Mouse (Mus musculus) spleen, adult 2 months (tissue): Measurements from ENCODE around the gene Lyz2. TPM values are rescaled to one million over a fixed set of nuclear protein-coding genes. Genes with fewer than 3 reads are reported as not detected.

Source experiments
- DNase-seq, 2 experiments: peaks; one replicate each; pipeline versions ENCODE4 v3.0.0 to v3.0.0-alpha.2; 2012 to 2021; ENCODE audit warnings: low spot score in 2 of 2, low read depth in 1 of 2
- H3K27ac ChIP-seq: fragments of 200-500 bp; 2 replicates; pipeline ENCODE4 v1.5.1; 2012; ENCODE audit warnings: low read length, inconsistent platforms; ENCODE audit not compliant: insufficient read depth
- H3K27me3 ChIP-seq: fragments of 200-500 bp; 2 replicates; pipeline ENCODE4 v1.6.1; 2012; ENCODE audit warnings: mild to moderate bottlenecking, moderate library complexity, low read length, inconsistent platforms; ENCODE audit not compliant: control insufficient read depth, insufficient read depth
- H3K36me3 ChIP-seq: fragments of 200-500 bp; 2 replicates; pipeline ENCODE4 v1.6.1; 2012; ENCODE audit warnings: mild to moderate bottlenecking, low read length, inconsistent platforms; ENCODE audit not compliant: control insufficient read depth, insufficient read depth
- H3K4me1 ChIP-seq: fragments of 200-500 bp; 2 replicates; pipeline ENCODE4 v1.6.1; 2011; ENCODE audit warnings: inconsistent platforms; ENCODE audit not compliant: control insufficient read depth, insufficient read depth, insufficient read length
- H3K4me3 ChIP-seq: fragments of 200-500 bp; 2 replicates; pipeline ENCODE4 v1.5.1; 2011; ENCODE audit warnings: mild to moderate bottlenecking, inconsistent platforms; ENCODE audit not compliant: insufficient read depth, insufficient read length; ENCODE audit errors: extremely low read depth
- CTCF ChIP-seq: fragments of 200-500 bp; IDR thresholded peaks from 2 replicates; pipeline ENCODE4 v1.5.1; 2011; ENCODE audit warnings: mild to moderate bottlenecking, inconsistent platforms; ENCODE audit not compliant: insufficient read depth, insufficient read length, insufficient replicate concordance; ENCODE audit errors: extremely low read depth
- POLR2A ChIP-seq: fragments of 200-500 bp; IDR thresholded peaks from 2 replicates; pipeline ENCODE4 v1.6.1; 2011; ENCODE audit warnings: low read depth, low read length, inconsistent platforms
- WGBS: fragments of 180-500 bp; shearing (Covaris S2); methylation state at CpG from one replicate; pipeline ENCODE4 v1.1.7; 2018; 5-methylcytosine and 5-hydroxymethylcytosine counted together
- polyA plus RNA-seq: library from polyadenylated mRNA; depleted of rRNA; stranded (reverse); fragments of >200 nt; gene quantifications from 2 replicates; pipeline ENCODE4 v1.2.3, GENCODE M21; 2012; rRNA removed

Gene Lyz2
- polyA plus RNA-seq, result 672 and 749 TPM in 2 replicates

DNA sequence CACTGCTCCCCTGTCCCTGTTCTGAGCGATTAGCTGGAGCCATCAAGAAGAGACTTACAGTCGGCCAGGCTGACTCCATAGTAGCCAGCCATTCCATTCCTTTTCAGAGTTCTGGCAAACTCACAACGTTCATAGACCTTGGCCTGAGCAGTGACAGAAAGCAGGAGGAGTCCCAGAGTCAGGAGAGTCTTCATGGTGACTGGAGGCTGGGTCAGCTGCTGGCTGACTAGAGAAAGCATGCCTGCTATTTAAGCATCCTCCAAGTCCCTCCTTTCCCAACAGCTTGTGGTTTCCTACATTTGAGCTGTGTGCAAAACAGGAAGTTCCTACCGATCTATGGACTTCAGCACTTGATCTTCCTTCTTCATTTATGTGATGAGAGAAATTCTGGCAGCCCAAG, at the start of gene Lyz2:
Gene Lyz2, minus strand, starts transcription at position 273 of the 400 bp plus-strand sequence.
- TF ChIP-seq CTCF (no peak), POLR2A (no peak)
- Histone ChIP-seq H3K36me3 (no peaks in the 10 kb centered on the region), H3K27me3 (no peaks in the 10 kb centered on the region), H3K4me3 (no peak within 1 kb of the TSS; the same call in 1 of the 2 replicates), H3K4me1 (no peaks in the 10 kb centered on the region), H3K27ac (no peak within 1 kb of the TSS)
- 10% methylated on average over 4 of the region's 4 CpGs for WGBS
- no peak for DNase-seq

GRCm38 (mm10) chr10:117330521-117330920, 48.4 kb upstream of the Lyz2 start:
- Histone ChIP-seq H3K4me3 (no peak overlapping the region), H3K27me3 (no peaks in the 10 kb centered on the region), H3K36me3 (no peaks in the 10 kb centered on the region), H3K27ac (no peak overlapping the region), H3K4me1 (no peaks in the 10 kb centered on the region)
- peak; percentile 24; the same call in 1 of the 2 replicates for TF ChIP-seq CTCF
- no peak for TF ChIP-seq POLR2A
- 18% methylated on average over 5 of the region's 5 CpGs for WGBS
- DNase-seq, result peak; percentile 14 to 44

GRCm38 (mm10) chr10:117323782-117324181, 41.7 kb upstream of the Lyz2 start:
- 36% methylated on average over 7 of the region's 7 CpGs for WGBS
- Histone ChIP-seq H3K4me1 (peaks cover 2% of the 10 kb centered on the region; the same call in 1 of the 2 replicates), H3K4me3 (no peak overlapping the region), H3K36me3 (no peaks in the 10 kb centered on the region), H3K27me3 (no peaks in the 10 kb centered on the region), H3K27ac (no peak overlapping the region)
- TF ChIP-seq CTCF (no peak), POLR2A (no peak)
- DNase-seq, result peak; percentile 28 to 60

GRCm38 (mm10) chr10:117322630-117323029, 40.5 kb upstream of the Lyz2 start:
- 54% methylated on average over 5 of the region's 5 CpGs for WGBS
- DNase-seq, result no peak
- Histone ChIP-seq H3K36me3 (no peaks in the 10 kb centered on the region), H3K4me3 (no peak overlapping the region), H3K4me1 (peaks cover 2% of the 10 kb centered on the region; the same call in 1 of the 2 replicates), H3K27ac (no peak overlapping the region), H3K27me3 (no peaks in the 10 kb centered on the region)
- TF ChIP-seq CTCF (no peak), POLR2A (no peak)

DNA sequence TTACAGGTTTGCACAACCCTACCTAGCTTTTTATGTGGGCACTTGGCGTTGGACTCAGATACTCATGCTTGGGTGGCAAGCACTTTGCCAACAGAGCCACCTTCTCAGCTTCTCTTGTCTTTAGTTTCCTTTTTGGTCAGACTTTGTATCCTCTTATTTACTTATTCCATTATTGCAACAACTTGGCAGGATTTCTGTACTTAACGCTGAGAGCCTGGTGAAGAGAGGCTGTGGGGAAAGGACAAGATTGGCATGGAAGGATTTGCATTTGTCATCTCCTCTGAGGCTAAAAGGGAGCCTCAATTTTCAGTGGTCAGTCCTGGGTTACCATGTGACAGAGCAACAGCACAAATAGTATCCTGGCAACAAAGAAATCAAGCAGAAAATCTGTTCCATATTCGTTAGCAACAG, 38.5 kb upstream of the Lyz2 start:
- no peak for TF ChIP-seq CTCF
- no peaks in the 10 kb centered on the region for H3K27me3 ChIP-seq
- H3K4me1 ChIP-seq, result peaks cover 2% of the 10 kb centered on the region; the same call in 1 of the 2 replicates
- H3K4me3 ChIP-seq, result no peak overlapping the region
- H3K27ac ChIP-seq, result no peak overlapping the region
- no peak for DNase-seq
- WGBS, result 75% methylated on average over 3 of the region's 3 CpGs
- no peaks in the 10 kb centered on the region for H3K36me3 ChIP-seq

DNA sequence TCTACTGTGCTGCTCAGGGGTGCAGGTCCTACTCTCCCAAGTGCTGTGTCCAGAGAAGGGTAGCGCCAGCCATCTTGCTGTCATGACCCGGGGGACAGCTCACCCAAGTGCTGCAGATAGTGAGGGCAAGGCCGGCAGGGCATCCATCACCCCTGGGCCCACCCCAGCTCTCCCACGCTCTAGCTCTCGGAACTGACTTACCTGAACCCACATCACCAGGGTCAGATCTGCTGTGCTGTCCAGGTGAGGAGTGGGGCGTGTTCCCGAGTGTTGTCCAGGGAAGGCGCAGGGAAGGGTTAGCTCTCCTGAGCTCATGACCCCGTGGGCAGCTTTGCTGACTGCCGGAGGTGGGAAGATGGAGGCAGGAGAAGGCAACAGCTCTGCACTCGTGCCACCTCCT, 34.3 kb upstream of the Lyz2 start:
- Histone ChIP-seq H3K4me3 (no peak overlapping the region), H3K36me3 (no peaks in the 10 kb centered on the region), H3K4me1 (no peaks in the 10 kb centered on the region; the same call in 1 of the 2 replicates), H3K27me3 (no peaks in the 10 kb centered on the region), H3K27ac (no peak overlapping the region)
- 94% methylated on average over 11 of the region's 11 CpGs for WGBS
- DNase-seq, result no peak
- no peak for TF ChIP-seq CTCF
- no peak for TF ChIP-seq POLR2A

DNA sequence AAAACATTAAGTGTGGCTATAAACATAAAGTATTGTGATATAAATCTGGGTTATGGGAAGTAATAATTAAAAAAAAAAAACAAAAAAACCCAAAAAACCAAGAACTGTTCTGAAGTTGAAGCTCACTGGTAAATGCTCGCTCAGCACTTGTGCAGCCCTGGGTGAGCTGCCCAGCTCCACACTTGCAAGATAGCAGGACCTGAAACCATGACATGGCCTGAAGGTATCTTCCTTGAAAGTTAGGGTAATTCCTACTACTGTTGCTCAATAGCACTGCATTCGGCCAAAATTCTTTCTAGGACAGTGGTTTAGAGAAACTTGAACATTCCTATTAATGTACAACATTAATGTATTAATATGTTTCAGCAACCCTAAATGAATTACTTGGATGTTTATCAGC, 31.0 kb upstream of the Lyz2 start:
- Histone ChIP-seq H3K4me3 (no peak overlapping the region), H3K27ac (no peak overlapping the region), H3K4me1 (no peaks in the 10 kb centered on the region), H3K27me3 (no peaks in the 10 kb centered on the region), H3K36me3 (no peaks in the 10 kb centered on the region)
- 88% methylated on average over 2 of the region's 2 CpGs for WGBS
- DNase-seq, result no peak
- no peak for TF ChIP-seq POLR2A
- TF ChIP-seq CTCF, result no peak
